Mouse (Mus musculus) ES-CJ7 (cell line): ENCODE measurements at regions not wholly inside any gene's neighbourhood (a gene's known extent, or its start where the extent isn't known, plus 50 kb on each side); places are given as distances from the start of the nearest gene placed in this dataset.

Experiments used
- DNase-seq: peaks from one replicate; pipeline ENCODE4 v3.0.0; 2011; ENCODE audit warnings: low read depth, low spot score

GRCm38 (mm10) chr1:177667041-177667791 is 62.4 kb upstream of the 1700016C15Rik start:
- DNase-seq = no peak

GRCm38 (mm10) chr1:177670576-177670975 is 59.0 kb upstream of the 1700016C15Rik start:
- DNase-seq = no peak

GRCm38 (mm10) chr1:177676657-177677056 is 53.0 kb upstream of the 1700016C15Rik start:
- no peak for DNase-seq

- no peak for DNase-seq
Observed at GRCm38 (mm10) chr1:177678832-177679231, 50.8 kb upstream of the 1700016C15Rik start.
